Mouse (Mus musculus): ENCODE measurements around the gene Fat3. TPM values are rescaled to one million over a fixed set of nuclear protein-coding genes. Genes with fewer than 3 reads are reported as not detected.

Fat3 gene
- polyA plus RNA-seq, 1 experiment, result 0.14 TPM

DNA sequence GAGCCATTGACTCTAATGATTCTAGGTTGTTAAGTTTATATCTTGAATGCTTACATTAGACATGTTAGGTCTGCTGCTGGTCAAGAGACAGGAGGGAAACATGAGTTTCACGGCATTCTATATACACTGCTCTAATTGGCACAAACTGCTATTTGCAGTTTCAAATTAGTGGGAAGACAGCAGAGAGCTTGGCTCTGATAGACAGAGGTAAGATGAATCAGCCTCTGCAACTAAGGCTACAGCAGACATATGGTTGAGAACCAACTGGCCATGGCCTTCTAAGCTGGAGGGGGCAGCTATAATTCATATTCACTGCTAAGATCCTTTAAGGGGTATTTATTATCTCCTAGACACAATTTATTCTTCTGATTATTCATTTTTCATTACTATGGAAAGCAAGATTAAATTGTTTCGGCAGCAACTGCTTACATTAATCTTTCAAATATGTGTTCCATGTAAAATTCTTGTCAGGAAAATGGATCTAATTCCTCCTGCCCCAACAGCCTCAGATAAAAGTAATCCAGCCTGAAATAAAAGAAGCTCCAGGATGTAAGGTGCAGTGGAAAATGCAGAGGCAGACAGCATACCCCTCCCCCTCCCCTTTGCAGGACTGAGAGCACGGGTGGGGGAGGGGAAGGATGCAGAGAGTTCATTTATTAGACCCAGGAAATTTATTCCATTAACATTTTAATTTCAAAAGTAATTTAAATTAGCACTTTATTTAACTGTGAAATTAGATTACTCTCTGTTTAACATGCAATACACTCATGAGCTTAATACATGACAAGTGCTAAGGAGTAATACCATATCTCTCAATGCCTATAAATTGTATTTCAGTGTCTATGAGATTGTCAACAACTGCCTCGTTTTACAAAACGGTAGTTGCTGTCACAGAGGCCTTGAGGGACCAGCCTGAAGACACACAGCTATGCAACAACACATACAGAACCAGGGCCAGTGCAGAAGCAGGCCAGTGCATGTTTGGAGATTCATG is 189.9 kb downstream of the Fat3 start:
- TF ChIP-seq CTCF (conservative IDR thresholded peaks at IDR 0.05; ENCODE audit: insufficient read depth, insufficient read length, low read depth, low read length) (no peak), POLR2A (IDR thresholded peaks at IDR 0.05; ENCODE audit: low read depth, low read length) (no peak)
- H3K27ac ChIP-seq (ENCODE audit: insufficient read depth, low read depth, low read length), result no peak overlapping the region
- no peak overlapping the region for H3K4me3 ChIP-seq (ENCODE audit: insufficient read depth, low read depth, low read length)
- WGBS, result 56% methylated on average over 5 of the region's 5 CpGs
- H3K4me1 ChIP-seq (ENCODE audit: control insufficient read depth, insufficient read depth, low read length), result no peaks in the 10 kb centered on the region
- no peaks in the 10 kb centered on the region for H3K27me3 ChIP-seq (replicated peaks; ENCODE audit: control insufficient read depth, insufficient read depth, low read length)
- no peak for DNase-seq
- H3K36me3 ChIP-seq (ENCODE audit: control insufficient read depth, insufficient read depth, low read length), result no peaks in the 10 kb centered on the region

GRCm38 (mm10) chr9:16310305-16310704 is 190.8 kb downstream of the Fat3 start:
- Histone ChIP-seq H3K4me1 (ENCODE audit: control insufficient read depth, insufficient read depth, low read length) (no peaks in the 10 kb centered on the region), H3K4me3 (ENCODE audit: insufficient read depth, low read depth, low read length) (no peak overlapping the region), H3K27me3 (replicated peaks; ENCODE audit: control insufficient read depth, insufficient read depth, low read length) (no peaks in the 10 kb centered on the region), H3K36me3 (ENCODE audit: control insufficient read depth, insufficient read depth, low read length) (no peaks in the 10 kb centered on the region), H3K27ac (ENCODE audit: insufficient read depth, low read depth, low read length) (no peak overlapping the region)
- no peak for DNase-seq
- 94% methylated on average over 4 of the region's 4 CpGs for WGBS
- TF ChIP-seq POLR2A (IDR thresholded peaks at IDR 0.05; ENCODE audit: low read depth, low read length), result no peak
- no peak for TF ChIP-seq CTCF (conservative IDR thresholded peaks at IDR 0.05; ENCODE audit: insufficient read depth, insufficient read length, low read depth, low read length)

DNA sequence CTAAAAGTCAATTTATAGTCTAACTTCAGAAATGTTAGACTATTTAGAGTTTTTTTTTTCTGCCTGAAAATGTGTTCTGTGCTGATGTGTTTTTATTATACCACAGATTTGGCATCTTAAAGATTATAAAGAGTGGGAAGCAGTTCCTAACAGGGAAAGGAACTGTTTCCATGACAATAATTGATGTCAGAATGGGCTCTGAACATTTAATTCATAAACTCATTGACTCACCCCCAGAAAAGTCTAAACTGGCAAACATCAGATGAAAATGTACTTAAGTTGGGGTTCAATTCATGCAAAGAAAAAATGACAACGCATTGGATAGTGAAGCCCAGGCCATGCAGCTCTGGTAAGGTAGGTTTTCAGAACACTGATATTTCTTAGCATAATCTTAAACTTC is 193.3 kb downstream of the Fat3 start:
- 91% methylated on average over 1 of the region's 1 CpGs for WGBS
- no peaks in the 10 kb centered on the region for H3K27me3 ChIP-seq (replicated peaks; ENCODE audit: control insufficient read depth, insufficient read depth, low read length)
- H3K4me3 ChIP-seq (ENCODE audit: insufficient read depth, low read depth, low read length), result no peak overlapping the region
- no peak overlapping the region for H3K27ac ChIP-seq (ENCODE audit: insufficient read depth, low read depth, low read length)
- H3K4me1 ChIP-seq (ENCODE audit: control insufficient read depth, insufficient read depth, low read length), result no peaks in the 10 kb centered on the region
- DNase-seq, result no peak
- TF ChIP-seq POLR2A (IDR thresholded peaks at IDR 0.05; ENCODE audit: low read depth, low read length), result no peak
- TF ChIP-seq CTCF (conservative IDR thresholded peaks at IDR 0.05; ENCODE audit: insufficient read depth, insufficient read length, low read depth, low read length), result no peak
- H3K36me3 ChIP-seq (ENCODE audit: control insufficient read depth, insufficient read depth, low read length), result no peaks in the 10 kb centered on the region

DNA sequence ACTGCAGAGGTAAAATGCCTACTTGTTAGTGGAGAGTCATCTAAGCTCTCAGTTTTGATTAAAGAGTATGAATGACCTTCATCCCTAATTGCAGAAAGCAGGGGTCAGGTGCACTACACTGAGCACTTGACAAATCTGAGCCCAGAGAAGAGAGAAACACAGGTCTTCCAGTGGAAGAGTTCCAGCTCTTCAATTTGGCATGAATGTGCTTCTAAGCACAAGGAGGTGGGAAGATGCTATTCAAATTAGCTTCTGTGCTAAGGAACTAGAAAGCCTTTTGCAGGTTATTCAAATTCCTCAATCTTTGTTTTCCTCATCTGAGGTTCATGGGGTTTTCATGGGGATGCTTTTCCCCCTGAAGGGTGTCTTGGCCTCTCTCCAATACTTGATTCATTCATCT is 194.9 kb downstream of the Fat3 start:
- Histone ChIP-seq H3K4me1 (ENCODE audit: control insufficient read depth, insufficient read depth, low read length) (no peaks in the 10 kb centered on the region), H3K4me3 (ENCODE audit: insufficient read depth, low read depth, low read length) (no peak overlapping the region), H3K27me3 (replicated peaks; ENCODE audit: control insufficient read depth, insufficient read depth, low read length) (no peaks in the 10 kb centered on the region), H3K27ac (ENCODE audit: insufficient read depth, low read depth, low read length) (no peak overlapping the region), H3K36me3 (ENCODE audit: control insufficient read depth, insufficient read depth, low read length) (no peaks in the 10 kb centered on the region)
- no peak for DNase-seq
- TF ChIP-seq CTCF (conservative IDR thresholded peaks at IDR 0.05; ENCODE audit: insufficient read depth, insufficient read length, low read depth, low read length), result no peak
- no peak for TF ChIP-seq POLR2A (IDR thresholded peaks at IDR 0.05; ENCODE audit: low read depth, low read length)

DNA sequence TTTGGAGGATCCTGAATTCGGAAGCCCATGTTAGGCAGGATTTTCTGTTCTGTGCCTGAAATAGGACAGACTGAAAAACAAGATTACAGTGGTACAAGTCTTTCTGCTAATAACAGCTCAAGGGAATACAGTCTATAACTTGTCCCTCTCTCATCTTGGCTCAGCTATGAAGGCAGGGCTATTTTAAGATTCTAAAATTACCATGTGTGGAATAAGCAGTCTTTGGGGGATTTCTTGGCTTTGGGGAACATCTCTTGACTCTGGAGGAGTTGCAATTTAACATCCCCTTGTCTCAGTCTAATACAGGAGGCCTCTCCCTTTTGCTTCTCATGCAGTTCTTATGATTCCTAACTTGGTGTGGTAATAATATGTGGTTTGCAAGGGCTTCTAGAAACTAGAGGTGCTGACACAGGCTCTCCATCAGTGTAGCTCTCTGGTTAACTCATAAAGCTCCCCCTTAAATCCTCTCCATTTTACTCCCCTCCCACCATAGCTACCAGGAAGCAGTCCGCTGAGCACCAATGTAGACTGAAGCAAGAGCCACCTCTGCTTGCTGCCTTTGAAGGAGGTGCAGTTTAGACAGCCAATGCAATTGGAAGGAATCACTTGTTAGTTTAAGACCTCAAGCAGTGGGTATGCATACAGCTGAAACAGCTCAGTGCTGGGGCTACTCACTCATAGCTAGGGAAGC is 195.5 kb downstream of the Fat3 start:
- H3K36me3 ChIP-seq (ENCODE audit: control insufficient read depth, insufficient read depth, low read length), result no peaks in the 10 kb centered on the region
- H3K4me3 ChIP-seq (ENCODE audit: insufficient read depth, low read depth, low read length), result no peak overlapping the region
- H3K27me3 ChIP-seq (replicated peaks; ENCODE audit: control insufficient read depth, insufficient read depth, low read length), result no peaks in the 10 kb centered on the region
- DNase-seq, result no peak
- WGBS, result 93% methylated on average over 2 of the region's 2 CpGs
- no peak overlapping the region for H3K27ac ChIP-seq (ENCODE audit: insufficient read depth, low read depth, low read length)
- no peaks in the 10 kb centered on the region for H3K4me1 ChIP-seq (ENCODE audit: control insufficient read depth, insufficient read depth, low read length)
- TF ChIP-seq CTCF (conservative IDR thresholded peaks at IDR 0.05; ENCODE audit: insufficient read depth, insufficient read length, low read depth, low read length) (no peak), POLR2A (IDR thresholded peaks at IDR 0.05; ENCODE audit: low read depth, low read length) (no peak)

DNA sequence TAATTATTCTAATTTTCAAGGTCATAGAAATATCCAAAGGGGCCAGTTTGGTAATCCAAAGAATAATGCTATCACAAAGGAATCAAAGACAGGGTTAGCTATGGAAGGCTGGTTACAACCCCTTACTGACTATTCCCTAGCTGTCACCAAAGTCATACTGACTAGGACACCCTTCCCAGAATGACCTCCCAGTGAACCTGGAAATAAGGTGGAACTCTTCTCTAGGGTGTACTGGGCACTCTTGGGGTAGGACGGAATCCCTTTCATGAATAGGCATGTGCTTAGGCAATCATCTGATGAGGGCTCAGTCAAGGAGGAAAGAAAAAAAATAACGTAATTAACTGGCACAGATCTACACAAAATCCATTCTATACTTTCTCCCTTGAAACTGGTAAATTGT is 196.1 kb downstream of the Fat3 start:
- no peak overlapping the region for H3K27ac ChIP-seq (ENCODE audit: insufficient read depth, low read depth, low read length)

DNA sequence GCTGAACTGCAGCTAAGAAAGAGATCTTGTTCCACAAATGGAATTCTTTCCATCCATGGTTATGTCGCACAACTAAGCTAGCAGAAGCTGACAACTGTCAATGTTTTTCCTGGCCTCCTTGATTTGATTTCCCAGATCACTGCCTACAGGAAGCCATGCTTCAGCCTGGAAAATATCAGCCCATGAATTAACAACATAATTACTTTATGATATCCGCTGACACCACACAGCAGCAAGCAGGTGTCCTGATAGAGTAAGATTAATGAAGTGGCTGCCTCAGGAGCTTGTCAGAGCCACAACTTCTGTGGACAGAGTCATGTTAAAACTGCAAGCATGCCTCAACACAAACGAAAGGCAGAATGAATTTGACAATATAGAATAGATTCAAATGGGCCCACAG is 198.6 kb downstream of the Fat3 start:
- 58% methylated on average over 3 of the region's 3 CpGs for WGBS
- DNase-seq, result no peak
- H3K36me3 ChIP-seq (ENCODE audit: control insufficient read depth, insufficient read depth, low read length), result no peaks in the 10 kb centered on the region
- no peak overlapping the region for H3K4me3 ChIP-seq (ENCODE audit: insufficient read depth, low read depth, low read length)
- H3K27ac ChIP-seq (ENCODE audit: insufficient read depth, low read depth, low read length), result no peak overlapping the region
- no peaks in the 10 kb centered on the region for H3K4me1 ChIP-seq (ENCODE audit: control insufficient read depth, insufficient read depth, low read length)
- no peaks in the 10 kb centered on the region for H3K27me3 ChIP-seq (replicated peaks; ENCODE audit: control insufficient read depth, insufficient read depth, low read length)
- TF ChIP-seq POLR2A (IDR thresholded peaks at IDR 0.05; ENCODE audit: low read depth, low read length) (no peak), CTCF (conservative IDR thresholded peaks at IDR 0.05; ENCODE audit: insufficient read depth, insufficient read length, low read depth, low read length) (no peak)

More for the DNA sequence above, 196.1 kb downstream of the Fat3 start:
- TF ChIP-seq POLR2A (IDR thresholded peaks at IDR 0.05; ENCODE audit: low read depth, low read length), result no peak
- no peak for DNase-seq
- no peak overlapping the region for H3K4me3 ChIP-seq (ENCODE audit: insufficient read depth, low read depth, low read length)
- no peaks in the 10 kb centered on the region for H3K4me1 ChIP-seq (ENCODE audit: control insufficient read depth, insufficient read depth, low read length)
- WGBS, result 62% methylated on average over 2 of the region's 2 CpGs
- no peaks in the 10 kb centered on the region for H3K27me3 ChIP-seq (replicated peaks; ENCODE audit: control insufficient read depth, insufficient read depth, low read length)
- no peaks in the 10 kb centered on the region for H3K36me3 ChIP-seq (ENCODE audit: control insufficient read depth, insufficient read depth, low read length)

Data from kidney, adult 2 months (tissue).